Mouse (Mus musculus) neural tube, embryonic 11.5 days (tissue): ENCODE measurements around the gene Syt17. TPM values are rescaled to one million over a fixed set of nuclear protein-coding genes. Genes with fewer than 3 reads are reported as not detected.

Experiments used
- ATAC-seq: fragments of 200-750 bp; cut with Nextera tagmentation; 2 replicates; pipeline ENCODE4 v1.8.0; 2017; ENCODE audit warnings: moderate number of reproducible peaks, mild to moderate bottlenecking, moderate TSS enrichment, moderate library complexity; ENCODE audit not compliant: insufficient read depth, low FRiP score, low TSS enrichment
- DNase-seq: peaks from one replicate; pipeline ENCODE4 v3.0.0-alpha.2; 2015; ENCODE audit warnings: low spot score
- H3K27ac ChIP-seq: fragments of 300-500 bp; sonication (generic); 2 replicates; pipeline ENCODE4 v1.5.1; 2014; ENCODE audit warnings: low read depth, mild to moderate bottlenecking, low read length
- H3K27me3 ChIP-seq: fragments of 300-500 bp; sonication (generic); 2 replicates; pipeline ENCODE4 v1.6.1; 2014; ENCODE audit warnings: mild to moderate bottlenecking, low read length, mixed read lengths; ENCODE audit not compliant: control insufficient read depth, insufficient read depth
- H3K36me3 ChIP-seq: fragments of 300-500 bp; sonication (generic); 2 replicates; pipeline ENCODE4 v1.6.1; 2014; ENCODE audit warnings: mild to moderate bottlenecking, low read length, moderate library complexity, mixed read lengths; ENCODE audit not compliant: control insufficient read depth, insufficient read depth
- H3K4me1 ChIP-seq: fragments of 300-500 bp; sonication (generic); 2 replicates; pipeline ENCODE4 v1.6.1; 2014; ENCODE audit warnings: low read length, mixed read lengths; ENCODE audit not compliant: control insufficient read depth, insufficient read depth
- H3K4me2 ChIP-seq: fragments of 300-500 bp; sonication (generic); 2 replicates; pipeline ENCODE4 v1.6.1; 2014; ENCODE audit warnings: low read depth, mild to moderate bottlenecking, moderate library complexity
- H3K4me3 ChIP-seq: fragments of 300-500 bp; sonication (generic); 2 replicates; pipeline ENCODE4 v1.5.1; 2014; ENCODE audit warnings: low read depth, low read length
- H3K9ac ChIP-seq: fragments of 300-500 bp; sonication (generic); 2 replicates; pipeline ENCODE4 v1.6.1; 2014; ENCODE audit warnings: mild to moderate bottlenecking, low read length
- H3K9me3 ChIP-seq: fragments of 300-500 bp; sonication (generic); 2 replicates; pipeline ENCODE4 v1.6.1; 2016; ENCODE audit warnings: low read length; ENCODE audit not compliant: control insufficient read depth
- WGBS: fragments of 180-500 bp; shearing (Covaris S2); extraction: QIAGEN DNeasy Blood & Tissue Kit; methylation state at CpG from one replicate; pipeline ENCODE4 v1.1.7; 2014; 5-methylcytosine and 5-hydroxymethylcytosine counted together
- polyA plus RNA-seq: library from polyadenylated mRNA; unstranded; fragments of >200 nt; fragmentation: Nextera tagmentation; extraction: Ambion mirVana; gene quantifications from 2 replicates; pipeline ENCODE4 v1.2.1, GENCODE M21; 2014

Gene Syt17
- polyA plus RNA-seq, 1 experiment from 2014 or later: 7.8 TPM

DNA sequence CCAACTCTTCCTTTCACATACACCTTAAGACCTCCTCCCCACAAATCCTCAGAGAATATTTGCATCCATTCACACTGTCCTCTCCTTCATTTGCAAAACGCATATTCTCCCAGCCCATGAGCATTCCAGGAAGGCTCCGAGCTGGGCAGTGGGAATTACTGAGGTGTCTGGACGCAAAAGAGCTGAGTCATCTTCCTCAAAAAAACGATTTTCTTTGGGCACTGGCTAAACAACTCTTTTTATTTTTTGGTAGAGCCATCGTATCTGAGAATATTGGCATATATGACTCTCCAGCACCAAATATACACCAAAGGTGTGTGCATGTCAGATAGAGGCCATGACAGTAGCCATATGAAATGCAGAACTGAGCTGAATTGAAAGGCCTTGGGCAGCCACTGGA is 38.9 kb upstream of the Syt17 start:
- no peak overlapping the region for H3K4me3 ChIP-seq
- no peaks in the 10 kb centered on the region for H3K9me3 ChIP-seq
- H3K9ac ChIP-seq: no peak overlapping the region
- H3K4me1 ChIP-seq: peaks cover 3% of the 10 kb centered on the region; the same call in 1 of the 2 replicates
- no peak for DNase-seq
- no peaks in the 10 kb centered on the region; the same call in 1 of the 2 replicates for H3K36me3 ChIP-seq
- no peak for ATAC-seq
- no peak overlapping the region for H3K27ac ChIP-seq
- peaks cover 24% of the 10 kb centered on the region for H3K27me3 ChIP-seq
- no peak overlapping the region for H3K4me2 ChIP-seq
- WGBS: 69% methylated on average over 5 of the region's 5 CpGs

DNA sequence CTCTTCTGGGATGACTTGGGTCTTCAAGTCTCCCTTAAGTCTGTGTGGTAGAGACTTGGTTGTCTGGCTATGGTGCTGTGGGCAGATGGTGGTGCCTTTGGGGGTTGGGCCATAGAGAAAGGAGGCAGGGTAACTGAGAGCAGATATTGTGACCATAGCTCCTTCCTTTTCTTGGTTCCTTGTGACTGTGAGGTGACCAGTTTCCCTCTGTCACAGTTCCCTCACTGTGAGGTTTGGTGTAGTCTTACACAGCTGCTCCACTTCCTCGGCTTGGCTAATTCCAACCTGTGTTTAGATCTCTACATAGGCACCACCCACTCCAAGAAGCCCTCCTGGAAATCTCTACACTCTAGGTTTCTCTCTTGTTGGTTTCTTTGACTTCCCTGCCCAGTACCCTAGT is 36.0 kb upstream of the Syt17 start:
- ATAC-seq (no peak), DNase-seq (no peak)
- Histone ChIP-seq H3K9me3 (no peaks in the 10 kb centered on the region), H3K4me2 (no peak overlapping the region), H3K9ac (no peak overlapping the region), H3K27ac (no peak overlapping the region), H3K36me3 (no peaks in the 10 kb centered on the region), H3K4me3 (no peak overlapping the region), H3K27me3 (peaks cover 4% of the 10 kb centered on the region; the same call in 1 of the 2 replicates), H3K4me1 (no peaks in the 10 kb centered on the region)
- WGBS: 75% methylated on average over 1 of the region's 1 CpGs

DNA sequence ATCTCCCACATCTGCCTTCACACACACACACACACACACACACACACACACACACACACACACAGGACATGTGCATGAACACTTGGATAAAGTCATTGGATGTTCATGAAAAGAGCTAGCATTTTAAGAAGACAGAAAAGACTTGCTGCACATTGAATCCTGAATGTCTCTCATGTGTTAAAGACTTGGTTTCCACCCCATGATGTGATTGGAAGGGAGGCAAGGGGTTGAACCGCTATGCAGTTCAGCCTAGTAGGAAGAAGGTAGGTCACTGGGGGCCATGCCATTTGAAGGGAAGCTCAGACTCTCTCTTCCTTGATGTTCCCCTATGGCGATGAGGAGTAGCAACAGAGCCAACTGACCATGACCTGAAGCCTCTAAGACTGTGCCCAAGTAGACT is 34.0 kb upstream of the Syt17 start:
- no peak overlapping the region for H3K27ac ChIP-seq
- no peaks in the 10 kb centered on the region for H3K9me3 ChIP-seq
- H3K36me3 ChIP-seq: no peaks in the 10 kb centered on the region
- no peak overlapping the region for H3K4me2 ChIP-seq
- ATAC-seq (no peak), DNase-seq (no peak)
- H3K9ac ChIP-seq: no peak overlapping the region
- H3K27me3 ChIP-seq: no peaks in the 10 kb centered on the region
- WGBS: 95% methylated on average over 2 of the region's 2 CpGs
- H3K4me3 ChIP-seq: no peak overlapping the region
- no peaks in the 10 kb centered on the region for H3K4me1 ChIP-seq

DNA sequence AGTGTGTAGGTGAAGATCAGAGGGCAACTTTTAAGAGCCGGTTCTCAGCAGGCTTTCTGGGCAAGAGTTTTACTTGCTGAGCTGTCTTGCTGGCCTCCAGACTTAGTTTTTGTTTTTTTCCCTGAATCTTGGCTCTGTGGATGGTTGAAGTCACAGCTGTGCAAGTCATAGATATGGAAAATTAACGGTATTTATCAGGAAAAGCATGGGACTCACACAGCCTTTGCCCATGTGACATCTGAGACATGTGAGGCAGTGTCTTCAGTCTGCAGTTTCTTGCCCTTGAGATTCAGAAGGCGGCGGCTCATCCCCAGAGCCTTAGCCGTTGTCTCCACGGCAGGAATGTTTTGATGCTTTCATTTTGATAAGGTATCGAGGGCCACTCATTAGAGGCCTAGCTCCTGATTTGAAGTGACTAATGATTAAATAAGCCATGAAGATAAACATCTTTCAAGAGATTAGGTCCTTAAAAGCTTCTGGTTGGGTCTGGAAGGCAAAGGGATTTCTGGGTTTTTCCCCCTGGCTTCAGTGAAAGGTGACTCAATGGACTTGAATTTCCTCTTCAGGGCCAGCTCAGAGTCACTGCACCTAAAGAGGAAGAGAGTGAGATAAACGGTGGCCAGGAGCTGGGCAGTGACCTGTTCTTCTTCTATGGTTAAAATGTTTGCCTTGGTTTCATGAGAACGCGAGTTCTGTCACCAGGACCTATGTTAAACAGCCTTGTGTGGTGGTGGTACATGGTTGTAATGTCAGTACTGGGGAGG is 33.2 kb upstream of the Syt17 start:
- H3K4me2 ChIP-seq: no peak overlapping the region
- no peaks in the 10 kb centered on the region for H3K36me3 ChIP-seq
- H3K9ac ChIP-seq: no peak overlapping the region
- no peaks in the 10 kb centered on the region for H3K9me3 ChIP-seq
- H3K4me1 ChIP-seq: no peaks in the 10 kb centered on the region
- H3K27me3 ChIP-seq: no peaks in the 10 kb centered on the region
- WGBS: 87% methylated on average over 10 of the region's 10 CpGs
- DNase-seq: no peak
- H3K27ac ChIP-seq: no peak overlapping the region
- no peak for ATAC-seq
- H3K4me3 ChIP-seq: no peak overlapping the region

DNA sequence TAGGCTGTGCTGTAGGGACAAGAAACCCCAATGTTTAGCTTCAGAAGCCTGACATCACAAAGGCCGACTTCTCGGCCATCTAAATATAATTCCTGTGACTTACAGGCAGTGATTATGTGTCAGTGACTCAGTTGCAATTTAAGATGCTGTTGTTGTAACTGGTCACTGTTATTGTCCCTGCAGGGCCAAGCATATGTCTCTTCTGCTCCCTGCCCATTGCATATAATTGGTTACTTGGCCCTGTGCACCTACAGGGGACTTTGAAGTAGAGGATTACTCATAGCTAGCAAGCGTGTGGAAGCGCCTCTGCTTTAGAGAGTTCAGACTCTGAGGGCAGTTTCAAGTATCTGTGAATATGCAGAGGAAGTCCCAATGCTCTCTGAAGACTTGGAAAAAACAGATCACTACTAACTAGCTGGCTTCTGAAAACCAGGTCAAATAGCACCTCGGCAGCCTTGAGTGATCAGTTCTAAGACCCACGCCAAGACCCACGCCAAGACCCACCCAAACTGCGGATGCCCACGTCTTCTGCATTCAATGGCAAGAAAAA is 32.2 kb upstream of the Syt17 start:
- WGBS: 88% methylated on average over 9 of the region's 9 CpGs
- ATAC-seq: no peak
- Histone ChIP-seq H3K4me1 (no peaks in the 10 kb centered on the region), H3K9me3 (no peaks in the 10 kb centered on the region), H3K27me3 (no peaks in the 10 kb centered on the region), H3K9ac (no peak overlapping the region), H3K27ac (no peak overlapping the region), H3K4me2 (no peak overlapping the region), H3K36me3 (no peaks in the 10 kb centered on the region), H3K4me3 (no peak overlapping the region)
- DNase-seq: no peak

DNA sequence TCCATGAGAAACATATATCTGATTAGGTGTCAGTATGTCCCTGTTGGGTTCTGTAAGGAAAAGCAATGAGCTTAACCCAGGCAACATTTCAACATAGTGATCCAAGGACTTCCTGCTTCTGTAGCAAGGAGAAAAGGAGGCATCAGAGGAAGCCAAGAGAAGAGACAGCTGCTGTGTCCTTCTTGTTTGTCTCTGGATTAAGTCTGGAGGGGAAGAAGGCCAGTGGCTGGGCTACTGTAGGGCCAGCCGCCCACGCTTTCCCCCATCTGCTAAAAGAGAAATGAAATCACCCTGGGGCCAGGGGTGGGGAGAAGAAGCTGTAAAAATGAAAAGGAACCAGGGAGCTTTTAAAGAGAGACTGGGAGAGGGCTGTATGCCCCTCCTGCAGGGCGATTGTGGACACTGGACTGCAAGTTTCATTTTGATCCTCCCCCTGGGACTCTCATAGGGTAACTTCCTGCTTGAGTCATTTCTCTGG is 30.9 kb upstream of the Syt17 start:
- H3K9me3 ChIP-seq: no peaks in the 10 kb centered on the region
- no peak overlapping the region for H3K4me2 ChIP-seq
- H3K4me1 ChIP-seq: no peaks in the 10 kb centered on the region
- H3K27ac ChIP-seq: no peak overlapping the region
- H3K4me3 ChIP-seq: no peak overlapping the region
- H3K9ac ChIP-seq: no peak overlapping the region
- ATAC-seq (no peak), DNase-seq (no peak)
- no peaks in the 10 kb centered on the region for H3K27me3 ChIP-seq
- WGBS: 42% methylated on average over 3 of the region's 3 CpGs
- no peaks in the 10 kb centered on the region for H3K36me3 ChIP-seq

DNA sequence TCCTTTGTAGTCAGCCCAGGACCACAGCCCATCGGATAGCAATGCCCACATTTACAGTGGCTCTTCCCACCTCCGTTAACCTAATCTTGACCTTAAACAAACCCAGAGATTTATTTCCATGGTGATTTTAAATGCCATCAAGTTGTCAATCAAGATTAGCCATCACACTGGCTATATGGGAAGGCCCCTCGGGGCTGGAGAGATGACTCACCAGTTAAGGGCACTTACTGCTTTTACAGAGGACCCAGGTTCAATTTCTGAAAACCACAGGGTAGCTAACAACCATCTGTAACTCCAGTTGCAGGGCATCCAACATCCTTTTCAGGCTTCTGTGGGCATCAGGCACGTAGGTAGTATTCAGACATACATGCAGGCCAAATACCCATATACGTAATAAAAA is 28.4 kb upstream of the Syt17 start:
- Histone ChIP-seq H3K9ac (no peak overlapping the region), H3K36me3 (no peaks in the 10 kb centered on the region), H3K4me3 (no peak overlapping the region), H3K9me3 (no peaks in the 10 kb centered on the region), H3K27ac (no peak overlapping the region), H3K27me3 (no peaks in the 10 kb centered on the region), H3K4me1 (no peaks in the 10 kb centered on the region), H3K4me2 (no peak overlapping the region)
- ATAC-seq (no peak), DNase-seq (no peak)
- WGBS: 74% methylated on average over 5 of the region's 5 CpGs

DNA sequence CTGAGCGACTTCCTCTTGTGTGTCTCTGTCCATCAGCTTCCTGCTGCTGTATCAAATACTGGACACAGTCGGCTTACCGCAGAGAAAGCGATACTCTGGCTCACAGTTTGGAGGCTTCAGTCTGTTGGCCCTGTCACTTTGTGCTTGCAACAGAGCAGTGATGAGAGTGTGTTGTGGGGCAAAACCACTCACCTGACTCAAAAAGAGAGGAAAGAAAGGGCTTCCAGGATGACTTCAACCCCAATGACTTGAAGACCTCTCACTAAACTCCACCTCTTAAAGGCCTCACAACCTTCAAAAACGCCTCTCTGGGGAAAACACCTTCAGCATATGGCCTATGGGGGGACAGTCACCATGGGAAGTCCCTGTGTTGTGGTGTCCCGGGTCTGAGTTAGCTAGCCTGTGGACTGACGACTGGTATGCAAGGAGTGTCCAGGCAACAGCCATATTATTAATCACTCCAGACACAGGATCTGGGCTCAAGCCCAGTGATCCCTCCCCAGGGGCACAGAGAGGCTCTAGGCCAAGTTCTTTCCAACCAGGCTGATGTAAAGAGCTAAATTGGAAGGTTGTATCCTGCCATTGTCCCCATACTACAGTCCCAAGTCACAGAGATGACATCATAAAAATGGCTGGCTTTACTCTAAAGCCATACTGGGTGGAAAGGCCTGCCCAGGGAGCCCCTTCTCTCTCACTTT is 27.1 kb upstream of the Syt17 start:
- Histone ChIP-seq H3K27me3 (no peaks in the 10 kb centered on the region), H3K9me3 (no peaks in the 10 kb centered on the region), H3K27ac (no peak overlapping the region), H3K36me3 (no peaks in the 10 kb centered on the region), H3K4me3 (no peak overlapping the region), H3K9ac (no peak overlapping the region), H3K4me1 (no peaks in the 10 kb centered on the region), H3K4me2 (no peak overlapping the region)
- WGBS: 92% methylated on average over 7 of the region's 7 CpGs
- DNase-seq (no peak), ATAC-seq (no peak)
